Mouse (Mus musculus): Measurements from ENCODE around the gene Arl16. TPM values are rescaled to one million over a fixed set of nuclear protein-coding genes. Genes with fewer than 3 reads are reported as not detected.

The Arl16 gene
- total and polyA plus RNA-seq, 2 experiments from 2014 or later: 67.2 to 73.0 TPM

GRCm38 (mm10) chr11:120463536-120463935, 3.9 kb downstream of the Arl16 start:
- Histone ChIP-seq H3K4me2 (ENCODE audit: low read depth, low read length) (no peak overlapping the region), H3K27ac (no peak overlapping the region), H3K9me3 (ENCODE audit: low read length) (no peaks in the 10 kb centered on the region), H3K9ac (replicated peaks; ENCODE audit: low read length) (no peak overlapping the region), H3K36me3 (ENCODE audit: insufficient read depth, low read length) (peaks cover 16% of the 10 kb centered on the region; the same call in 1 of the 2 replicates), H3K27me3 (ENCODE audit: insufficient read depth, low read length) (no peaks in the 10 kb centered on the region), H3K4me1 (ENCODE audit: insufficient read depth, low read length) (peaks cover 21% of the 10 kb centered on the region), H3K4me3 (ENCODE audit: low read length) (no peak overlapping the region)
- TF ChIP-seq CTCF (IDR thresholded peaks at IDR 0.05; ENCODE audit: low read depth): no peak
- 88% methylated on average over 2 of the region's 2 CpGs for WGBS
- DNase-seq (ENCODE audit: low spot score) (no peak), ATAC-seq (no peak)

GRCm38 (mm10) chr11:120458847-120459597, 8.4 kb downstream of the Arl16 start:
- DNase-seq (ENCODE audit: low spot score): no peak
- Histone ChIP-seq H3K4me2 (ENCODE audit: low read depth, low read length) (peak overlapping the region; percentile 93), H3K36me3 (ENCODE audit: insufficient read depth, low read length) (peaks cover 16% of the 10 kb centered on the region; the same call in 1 of the 2 replicates), H3K9ac (replicated peaks; ENCODE audit: low read length) (peak overlapping the region; percentile 66), H3K27me3 (ENCODE audit: insufficient read depth, low read length) (no peaks in the 10 kb centered on the region), H3K4me1 (ENCODE audit: insufficient read depth, low read length) (peaks cover 8% of the 10 kb centered on the region; the same call in 1 of the 2 replicates), H3K27ac (peak overlapping the region; percentile 76; the same call in 1 of the 2 replicates), H3K4me3 (ENCODE audit: low read length) (peak overlapping the region; percentile 49), H3K9me3 (ENCODE audit: low read length) (no peaks in the 10 kb centered on the region)
- no peak for ATAC-seq
- WGBS: 65% methylated on average over 6 of the region's 6 CpGs
- peak; percentile 39 for TF ChIP-seq CTCF (IDR thresholded peaks at IDR 0.05; ENCODE audit: low read depth)

GRCm38 (mm10) chr11:120457772-120458751, 9.3 kb downstream of the Arl16 start, which contains the start of the genes Oxld1 and Ccdc137:
Gene Oxld1 (minus strand): TSS chr11:120458068.
Gene Ccdc137 (plus strand): TSS chr11:120458115.
- no peak for TF ChIP-seq CTCF (IDR thresholded peaks at IDR 0.05; ENCODE audit: low read depth)
- Histone ChIP-seq H3K27ac (peak within 1 kb of the TSS; percentile 76), H3K27me3 (ENCODE audit: insufficient read depth, low read length) (no peaks in the 10 kb centered on the region), H3K9me3 (ENCODE audit: low read length) (no peaks in the 10 kb centered on the region), H3K4me2 (ENCODE audit: low read depth, low read length) (peak within 1 kb of the TSS; percentile 93), H3K36me3 (ENCODE audit: insufficient read depth, low read length) (peaks cover 16% of the 10 kb centered on the region; the same call in 1 of the 2 replicates), H3K4me1 (ENCODE audit: insufficient read depth, low read length) (peaks cover 8% of the 10 kb centered on the region; the same call in 1 of the 2 replicates), H3K4me3 (ENCODE audit: low read length) (peak within 1 kb of the TSS; percentile 49), H3K9ac (replicated peaks; ENCODE audit: low read length) (peak within 1 kb of the TSS; percentile 66)
- peak; percentile 93 for DNase-seq (ENCODE audit: low spot score)
- ATAC-seq: peak; percentile 93
- 5% methylated on average over 62 of the region's 62 CpGs for WGBS

DNA sequence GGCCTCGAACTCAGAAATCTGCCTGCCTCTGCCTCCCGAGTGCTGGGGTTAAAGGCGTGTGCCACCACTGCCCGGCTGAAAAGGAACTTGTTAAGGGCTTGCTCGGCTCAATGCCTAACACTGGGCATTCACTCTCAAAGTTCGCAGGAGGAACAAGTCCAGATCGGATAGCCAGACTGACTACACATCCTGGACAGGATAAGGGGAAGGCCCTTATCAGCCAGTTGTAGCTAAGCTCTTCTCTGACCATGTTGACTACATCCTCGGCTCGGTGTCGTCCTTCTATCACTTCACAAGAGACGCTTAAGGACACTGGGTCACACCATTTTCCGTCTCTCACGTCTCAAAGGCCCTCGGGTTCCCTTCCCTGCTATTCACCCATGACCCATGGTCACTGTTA, 10.0 kb downstream of the Arl16 start:
- H3K9ac ChIP-seq (replicated peaks; ENCODE audit: low read length): peak overlapping the region; percentile 66
- WGBS: 34% methylated on average over 14 of the region's 14 CpGs
- DNase-seq (ENCODE audit: low spot score) (no peak), ATAC-seq (0 out of 2 replicates have a peak, but pooled peaks have one; percentile 1)
- H3K4me1 ChIP-seq (ENCODE audit: insufficient read depth, low read length): peaks cover 8% of the 10 kb centered on the region; the same call in 1 of the 2 replicates
- H3K4me2 ChIP-seq (ENCODE audit: low read depth, low read length): peak overlapping the region; percentile 93
- peak overlapping the region; percentile 76 for H3K27ac ChIP-seq
- peaks cover 16% of the 10 kb centered on the region; the same call in 1 of the 2 replicates for H3K36me3 ChIP-seq (ENCODE audit: insufficient read depth, low read length)
- TF ChIP-seq CTCF (IDR thresholded peaks at IDR 0.05; ENCODE audit: low read depth): no peak
- peak overlapping the region; percentile 49 for H3K4me3 ChIP-seq (ENCODE audit: low read length)
- no peaks in the 10 kb centered on the region for H3K9me3 ChIP-seq (ENCODE audit: low read length)
- no peaks in the 10 kb centered on the region for H3K27me3 ChIP-seq (ENCODE audit: insufficient read depth, low read length)

GRCm38 (mm10) chr11:120455413-120455812, 12.0 kb downstream of the Arl16 start:
- WGBS: 95% methylated on average over 7 of the region's 7 CpGs
- H3K9me3 ChIP-seq (ENCODE audit: low read length): no peaks in the 10 kb centered on the region
- H3K4me2 ChIP-seq (ENCODE audit: low read depth, low read length): no peak overlapping the region
- ATAC-seq (no peak), DNase-seq (ENCODE audit: low spot score) (no peak)
- no peaks in the 10 kb centered on the region for H3K27me3 ChIP-seq (ENCODE audit: insufficient read depth, low read length)
- H3K4me3 ChIP-seq (ENCODE audit: low read length): no peak overlapping the region
- no peaks in the 10 kb centered on the region for H3K36me3 ChIP-seq (ENCODE audit: insufficient read depth, low read length)
- H3K27ac ChIP-seq: no peak overlapping the region
- peaks cover 8% of the 10 kb centered on the region; the same call in 1 of the 2 replicates for H3K4me1 ChIP-seq (ENCODE audit: insufficient read depth, low read length)
- no peak overlapping the region for H3K9ac ChIP-seq (replicated peaks; ENCODE audit: low read length)
- no peak for TF ChIP-seq CTCF (IDR thresholded peaks at IDR 0.05; ENCODE audit: low read depth)

- Histone ChIP-seq H3K9me3 (ENCODE audit: low read length) (no peaks in the 10 kb centered on the region), H3K4me2 (ENCODE audit: low read depth, low read length) (no peak overlapping the region), H3K9ac (replicated peaks; ENCODE audit: low read length) (no peak overlapping the region), H3K27me3 (ENCODE audit: insufficient read depth, low read length) (no peaks in the 10 kb centered on the region), H3K36me3 (ENCODE audit: insufficient read depth, low read length) (no peaks in the 10 kb centered on the region), H3K4me3 (ENCODE audit: low read length) (no peak overlapping the region), H3K27ac (no peak overlapping the region), H3K4me1 (ENCODE audit: insufficient read depth, low read length) (peaks cover 8% of the 10 kb centered on the region; the same call in 1 of the 2 replicates)
- 96% methylated on average over 4 of the region's 4 CpGs for WGBS
- no peak for ATAC-seq
- no peak for DNase-seq (ENCODE audit: low spot score)
- no peak for TF ChIP-seq CTCF (IDR thresholded peaks at IDR 0.05; ENCODE audit: low read depth)
Measured at GRCm38 (mm10) chr11:120454965-120455364, 12.4 kb downstream of the Arl16 start.

All from hindbrain, postnatal 0 days (tissue).